In genomic region chr7:133988356-133988755, GRCm38 (mm10) we compare ENCODE assay signal across 19 mouse cellular contexts.
A peak's percentile ranks its signal among the peaks of the same experiment; 100 is the strongest.
DNase-seq lines count a peak whose midpoint lies in the region; ATAC-seq and TF ChIP-seq lines count a peak whose summit lies in the region.
"Had no signal": no experiment of that assay in that cellular context is flagged by ENCODE, and none has a peak within 500 bp of the region (broad histone marks: within the 10 kb centered on the region; RNA-seq: fewer than 3 reads in every experiment).

No protein-coding gene starts in this region.

- no peak for TF ChIP-seq POLR2A in lung, adult 2 months (IDR thresholded peaks at IDR 0.05; ENCODE audit: borderline replicate concordance, extremely low read depth, low read depth, low read length)

- H3K27ac ChIP-seq in lung, postnatal 0 days (ENCODE audit: low read length): no peak overlapping the region
- H3K27ac ChIP-seq: embryonic facial prominence, embryonic 13.5 days; forebrain, embryonic 15.5 days; hindbrain, embryonic 14.5 days; liver, embryonic 14.5 days; midbrain, embryonic 12.5 days had no signal

- no peak overlapping the region for H3K4me3 ChIP-seq in lung, postnatal 0 days (ENCODE audit: low read depth, low read length)
- H3K4me3 ChIP-seq in lung, adult 2 months (replicated peaks; ENCODE audit: extremely low read depth, low read depth, low read length): no peak overlapping the region
- H3K4me3 ChIP-seq: embryonic facial prominence, embryonic 13.5 days; forebrain, embryonic 15.5 days; heart, embryonic 12.5 days; midbrain, embryonic 12.5 days had no signal

- TF ChIP-seq EP300 in lung, postnatal 0 days (IDR thresholded peaks at IDR 0.05): 0 out of 2 replicates have a peak, but pooled peaks have one; percentile 28

- TF ChIP-seq CTCF in lung, postnatal 0 days (IDR thresholded peaks at IDR 0.05): no peak
- TF ChIP-seq CTCF in lung, adult 2 months (IDR thresholded peaks at IDR 0.05; ENCODE audit: insufficient read depth, low read length): no peak

- peak; percentile 37 for DNase-seq in adrenal gland, adult 8-10 months
- DNase-seq in adrenal gland, postnatal 25 days: no peak
- DNase-seq in kidney, adult 11 months: peak; percentile 51
- no peak for DNase-seq in kidney, postnatal 4 days
- DNase-seq in lung, postnatal 0 days (ENCODE audit: low spot score): peak; percentile 83
- no peak for DNase-seq in lung, adult 2 months
- DNase-seq in gastrocnemius, postnatal 4 days (ENCODE audit: low spot score in 2 of 2): no peak
- DNase-seq: cerebellum, postnatal 10 days; gastrocnemius, postnatal 25 days; right cerebral cortex, postnatal 4 days had no signal

- no peak overlapping the region for H3K9ac ChIP-seq in lung, postnatal 0 days (replicated peaks; ENCODE audit: low read depth)
- H3K9ac ChIP-seq: embryonic facial prominence, embryonic 13.5 days; forebrain, embryonic 15.5 days; heart, embryonic 12.5 days; hindbrain, embryonic 14.5 days; liver, embryonic 14.5 days; midbrain, embryonic 12.5 days had no signal

- no peaks in the 10 kb centered on the region for H3K36me3 ChIP-seq in lung, postnatal 0 days (ENCODE audit: insufficient read depth, low read length)
- H3K36me3 ChIP-seq: embryonic facial prominence, embryonic 13.5 days; forebrain, embryonic 15.5 days; heart, embryonic 12.5 days; midbrain, embryonic 12.5 days had no signal

- no peak overlapping the region for H3K4me2 ChIP-seq in lung, postnatal 0 days (replicated peaks; ENCODE audit: low read depth, low read length)
- H3K4me2 ChIP-seq: embryonic facial prominence, embryonic 13.5 days; forebrain, embryonic 15.5 days; heart, embryonic 12.5 days; hindbrain, embryonic 14.5 days; midbrain, embryonic 12.5 days had no signal

- ATAC-seq in lung, postnatal 0 days: peak; percentile 75
- ATAC-seq: activated CD4-positive, CD25-positive, alpha-beta regulatory T cell, adult 4 months; CD4-positive, CD25-positive, alpha-beta regulatory T cell, adult 4 months; forebrain, embryonic 15.5 days; Patski had no signal

- WGBS in lung, postnatal 0 days: 54% methylated on average over 5 of the region's 5 CpGs
- WGBS in lung, adult 2 months: 62% methylated on average over 5 of the region's 5 CpGs

- no peaks in the 10 kb centered on the region for H3K4me1 ChIP-seq in lung, postnatal 0 days (ENCODE audit: insufficient read depth, low read depth, low read length)
- H3K4me1 ChIP-seq in lung, adult 2 months (ENCODE audit: control insufficient read depth, insufficient read depth, low read length): no peaks in the 10 kb centered on the region
- H3K4me1 ChIP-seq: forebrain, embryonic 15.5 days; midbrain, embryonic 12.5 days had no signal

- H3K9me3 ChIP-seq in lung, postnatal 0 days (ENCODE audit: low read length): no peaks in the 10 kb centered on the region
- H3K9me3 ChIP-seq: embryonic facial prominence, embryonic 13.5 days; forebrain, embryonic 15.5 days; heart, embryonic 12.5 days; midbrain, embryonic 12.5 days had no signal

- no peaks in the 10 kb centered on the region for H3K27me3 ChIP-seq in lung, postnatal 0 days (replicated peaks; ENCODE audit: insufficient read depth, low read length)
- H3K27me3 ChIP-seq: embryonic facial prominence, embryonic 13.5 days; forebrain, embryonic 15.5 days; heart, embryonic 12.5 days; midbrain, embryonic 12.5 days; Patski had no signal

Comparison
In these comparisons a context has a peak if more than half of its experiments do, and no peak if none do; other contexts are left out.
1. DNase-seq: peak in adrenal gland, adult 8-10 months (single experiment), kidney, adult 11 months (single experiment) and lung, postnatal 0 days (single experiment); none in adrenal gland, postnatal 25 days (single experiment), kidney, postnatal 4 days (0 of 2), lung, adult 2 months (single experiment) and gastrocnemius, postnatal 4 days (0 of 2).